Mouse (Mus musculus): ENCODE data around the gene Klhl22. TPM values are rescaled to one million over a fixed set of nuclear protein-coding genes. Genes with fewer than 3 reads are reported as not detected.

Klhl22 gene
- polyA plus RNA-seq, 1 experiment from 2014 or later, result 66.0 TPM

GRCm38 (mm10) chr16:17839976-17840375 is 80.6 kb downstream of the Klhl22 start:
- no peak overlapping the region for H3K4me3 ChIP-seq
- no peaks in the 10 kb centered on the region for H3K9me3 ChIP-seq
- H3K9ac ChIP-seq, result no peak overlapping the region
- H3K4me2 ChIP-seq, result no peak overlapping the region
- no peaks in the 10 kb centered on the region for H3K4me1 ChIP-seq
- peaks cover 27% of the 10 kb centered on the region for H3K27me3 ChIP-seq
- ATAC-seq (ENCODE audit: borderline replicate concordance, extremely low read depth, low FRiP score, low TSS enrichment), result no peak
- peaks cover 40% of the 10 kb centered on the region for H3K36me3 ChIP-seq
- no peak overlapping the region for H3K27ac ChIP-seq
- 71% methylated on average over 4 of the region's 4 CpGs for WGBS

GRCm38 (mm10) chr16:17842437-17842836 is 83.0 kb downstream of the Klhl22 start:
- Histone ChIP-seq H3K27ac (no peak overlapping the region), H3K36me3 (peaks cover 64% of the 10 kb centered on the region)

More at GRCm38 (mm10) chr16:17842437-17842836, 83.0 kb downstream of the Klhl22 start:
- no peak overlapping the region for H3K4me2 ChIP-seq
- peaks cover 2% of the 10 kb centered on the region; the same call in 1 of the 2 replicates for H3K27me3 ChIP-seq
- no peak for ATAC-seq (ENCODE audit: borderline replicate concordance, extremely low read depth, low FRiP score, low TSS enrichment)
- H3K4me1 ChIP-seq, result no peaks in the 10 kb centered on the region
- 96% methylated on average over 7 of the region's 7 CpGs for WGBS
- H3K9ac ChIP-seq, result no peak overlapping the region
- H3K4me3 ChIP-seq, result no peak overlapping the region
- no peaks in the 10 kb centered on the region for H3K9me3 ChIP-seq

Other genes with a start within 250 kb of the Klhl22 start
- 54.5 and 56.8 TPM in 2 replicates for gene Thap7, start 228.5 kb upstream of the Klhl22 start, polyA plus RNA-seq (2015; fragmentation: Nextera tagmentation; extraction: Ambion mirVana)
- gene Lrrc74b, start 198.4 kb upstream of the Klhl22 start, polyA plus RNA-seq (2015; fragmentation: Nextera tagmentation; extraction: Ambion mirVana), result 1.3 and 1.8 TPM in 2 replicates
- 1.2 and 1.7 TPM in 2 replicates for gene P2rx6, start 197.7 kb upstream of the Klhl22 start, polyA plus RNA-seq (2015; fragmentation: Nextera tagmentation; extraction: Ambion mirVana)
- 9.2 and 9.6 TPM in 2 replicates for gene Slc7a4, start 176.4 kb upstream of the Klhl22 start, polyA plus RNA-seq (2015; fragmentation: Nextera tagmentation; extraction: Ambion mirVana)
- gene Smpd4, start 140.3 kb upstream of the Klhl22 start, polyA plus RNA-seq (2015; fragmentation: Nextera tagmentation; extraction: Ambion mirVana), result 28.2 and 32.2 TPM in 2 replicates
- 6.8 and 7.8 TPM in 2 replicates for gene Ccdc74a, start 113.1 kb upstream of the Klhl22 start, polyA plus RNA-seq (2015; fragmentation: Nextera tagmentation; extraction: Ambion mirVana)
- gene Med15, start 26.7 kb upstream of the Klhl22 start, polyA plus RNA-seq (2015; fragmentation: Nextera tagmentation; extraction: Ambion mirVana), result 37.2 and 41.7 TPM in 2 replicates
- 20.5 and 23.9 TPM in 2 replicates for gene Scarf2, start 37.7 kb downstream of the Klhl22 start, polyA plus RNA-seq (2015; fragmentation: Nextera tagmentation; extraction: Ambion mirVana)
- 0.09 TPM in 1 of 2 replicates, not detected in the other for gene B830017H08Rik, start 73.5 kb downstream of the Klhl22 start, polyA plus RNA-seq (2015; fragmentation: Nextera tagmentation; extraction: Ambion mirVana)
- 1.8 and 3.3 TPM in 2 replicates for gene Car15, start 78.7 kb downstream of the Klhl22 start, polyA plus RNA-seq (2015; fragmentation: Nextera tagmentation; extraction: Ambion mirVana)
- 0.16 TPM in 1 of 2 replicates, not detected in the other for gene Gm20518, start 132.1 kb downstream of the Klhl22 start, polyA plus RNA-seq (2015; fragmentation: Nextera tagmentation; extraction: Ambion mirVana)
- 0.05 TPM in 1 of 2 replicates, not detected in the other for gene Tssk1, start 134.6 kb downstream of the Klhl22 start, polyA plus RNA-seq (2015; fragmentation: Nextera tagmentation; extraction: Ambion mirVana)
- 92.0 and 93.9 TPM in 2 replicates for gene Dgcr2, start 138.9 kb downstream of the Klhl22 start, polyA plus RNA-seq (2015; fragmentation: Nextera tagmentation; extraction: Ambion mirVana)
- gene Tssk2, start 139.0 kb downstream of the Klhl22 start, polyA plus RNA-seq (2015; fragmentation: Nextera tagmentation; extraction: Ambion mirVana), result not detected in 2 replicates
- 43.5 and 43.9 TPM in 2 replicates for gene Ess2, start 151.7 kb downstream of the Klhl22 start, polyA plus RNA-seq (2015; fragmentation: Nextera tagmentation; extraction: Ambion mirVana)
- not detected in 2 replicates for gene Gsc2, start 155.4 kb downstream of the Klhl22 start, polyA plus RNA-seq (2015; fragmentation: Nextera tagmentation; extraction: Ambion mirVana)
- gene Slc25a1, start 168.6 kb downstream of the Klhl22 start, polyA plus RNA-seq (2015; fragmentation: Nextera tagmentation; extraction: Ambion mirVana), result 71.7 and 72.6 TPM in 2 replicates
- not detected in 2 replicates for gene Vpreb2, start 220.8 kb downstream of the Klhl22 start, polyA plus RNA-seq (2015; fragmentation: Nextera tagmentation; extraction: Ambion mirVana)

All from lung, embryonic 15.5 days (tissue).